Mouse (Mus musculus) brain, embryonic 18.5 days (tissue): ENCODE measurements around the gene Inpp4b.

Experiments used
- DNase-seq: peaks from one replicate; pipeline ENCODE4 v3.0.0-alpha.2; 2012; ENCODE audit warnings: low read depth, low spot score

The Inpp4b gene

GRCm38 (mm10) chr8:81703571-81704365, 361.4 kb downstream of the Inpp4b start:
- no peak for DNase-seq

- DNase-seq: no peak
Observed at GRCm38 (mm10) chr8:81707436-81707835, 365.1 kb downstream of the Inpp4b start.

- DNase-seq: no peak
Observed at GRCm38 (mm10) chr8:81731332-81731731, 389.0 kb downstream of the Inpp4b start.

- no peak for DNase-seq
Observed at GRCm38 (mm10) chr8:81735655-81736054, 393.3 kb downstream of the Inpp4b start.

- no peak for DNase-seq
Observed at GRCm38 (mm10) chr8:81736103-81736502, 393.7 kb downstream of the Inpp4b start.

- no peak for DNase-seq
Observed at GRCm38 (mm10) chr8:81742588-81742987, 400.2 kb downstream of the Inpp4b start.

- no peak for DNase-seq
Observed at GRCm38 (mm10) chr8:81743040-81743439, 400.7 kb downstream of the Inpp4b start.

GRCm38 (mm10) chr8:81745439-81745838, 403.1 kb downstream of the Inpp4b start:
- no peak for DNase-seq

GRCm38 (mm10) chr8:81751159-81751558, 408.8 kb downstream of the Inpp4b start:
- DNase-seq: no peak

- DNase-seq: no peak
Observed at GRCm38 (mm10) chr8:81756663-81757062, 414.3 kb downstream of the Inpp4b start.

GRCm38 (mm10) chr8:81757580-81758144, 415.3 kb downstream of the Inpp4b start:
- no peak for DNase-seq

- no peak for DNase-seq
Observed at GRCm38 (mm10) chr8:81761466-81761865, 419.1 kb downstream of the Inpp4b start.

GRCm38 (mm10) chr8:81766033-81766432, 423.7 kb downstream of the Inpp4b start:
- no peak for DNase-seq

GRCm38 (mm10) chr8:81767411-81768312, 425.3 kb downstream of the Inpp4b start:
- no peak for DNase-seq

GRCm38 (mm10) chr8:81768313-81768675, 425.9 kb downstream of the Inpp4b start:
- DNase-seq: no peak

- DNase-seq: no peak
Observed at GRCm38 (mm10) chr8:81768731-81769445, 426.5 kb downstream of the Inpp4b start.

- DNase-seq: no peak
Observed at GRCm38 (mm10) chr8:81770603-81771276, 428.4 kb downstream of the Inpp4b start.

GRCm38 (mm10) chr8:81772855-81773254, 430.5 kb downstream of the Inpp4b start:
- no peak for DNase-seq

GRCm38 (mm10) chr8:81773305-81773965, 431.1 kb downstream of the Inpp4b start:
- no peak for DNase-seq

GRCm38 (mm10) chr8:81774010-81774409, 431.7 kb downstream of the Inpp4b start:
- DNase-seq: no peak

GRCm38 (mm10) chr8:81774454-81774853, 432.1 kb downstream of the Inpp4b start:
- no peak for DNase-seq
